Comparison of ENCODE assay signal across 7 mouse cellular contexts in the genomic region with DNA sequence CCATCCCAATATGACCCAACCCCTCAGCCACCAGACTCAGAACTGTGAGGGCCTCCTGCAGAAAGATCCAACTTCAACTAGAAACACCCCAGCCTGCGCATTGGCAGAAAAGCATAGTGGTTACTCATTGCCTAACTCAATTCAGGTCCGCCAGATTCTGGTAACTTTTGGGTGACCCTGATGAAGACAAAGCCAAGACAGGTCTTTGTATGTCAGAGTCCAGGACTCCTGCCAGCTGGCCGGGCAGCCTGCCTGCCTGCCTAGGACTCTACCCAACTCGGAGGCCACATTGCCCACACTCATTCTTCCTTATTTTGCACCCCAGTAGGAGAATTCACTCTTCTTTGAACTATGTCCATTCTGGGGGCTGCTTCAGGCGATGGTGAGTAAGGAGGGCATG. TPM values are rescaled to one million over a fixed set of nuclear protein-coding genes. Genes with fewer than 3 reads are reported as not detected.
A peak's percentile ranks its signal among the peaks of the same experiment; 100 is the strongest.
DNase-seq lines count a peak whose midpoint lies in the region; ATAC-seq and TF ChIP-seq lines count a peak whose summit lies in the region.

A gene (plus strand): TSS at position 178 of the 400 bp plus-strand sequence.

- no peak within 1 kb of the TSS for H3K27ac ChIP-seq in lung, postnatal 0 days (ENCODE audit: low read length)
- H3K27ac ChIP-seq in hindbrain, embryonic 14.5 days, result peak within 1 kb of the TSS; percentile 91
- H3K27ac ChIP-seq in liver, embryonic 11.5 days (ENCODE audit: low read depth, low read length), result no peak within 1 kb of the TSS

- no peaks in the 10 kb centered on the region for H3K9me3 ChIP-seq in lung, postnatal 0 days (ENCODE audit: low read length)
- H3K9me3 ChIP-seq in hindbrain, embryonic 14.5 days (ENCODE audit: control insufficient read depth, low read length), result no peaks in the 10 kb centered on the region
- no peaks in the 10 kb centered on the region for H3K9me3 ChIP-seq in liver, embryonic 11.5 days (ENCODE audit: control insufficient read depth, low read length)

- no peak within 1 kb of the TSS for H3K4me2 ChIP-seq in lung, postnatal 0 days (replicated peaks; ENCODE audit: low read depth, low read length)
- peak within 1 kb of the TSS; percentile 82 for H3K4me2 ChIP-seq in hindbrain, embryonic 14.5 days (replicated peaks)
- H3K4me2 ChIP-seq in liver, embryonic 11.5 days, result peak within 1 kb of the TSS; percentile 57

- ATAC-seq in lung, postnatal 0 days, result no peak
- peak; percentile 42 for ATAC-seq in hindbrain, embryonic 14.5 days (ENCODE audit: low FRiP score)
- ATAC-seq in liver, embryonic 11.5 days (replicated peaks; ENCODE audit: low FRiP score), result no peak
- ATAC-seq in frontal cortex, adult (ENCODE audit: low TSS enrichment), result no peak

- DNase-seq in lung, postnatal 0 days (ENCODE audit: low spot score), result no peak
- no peak for DNase-seq in lung, postnatal 25 days (ENCODE audit: low spot score)
- no peak for DNase-seq in hindbrain, embryonic 14.5 days (ENCODE audit: low spot score)
- DNase-seq in liver, embryonic 11.5 days (ENCODE audit: low spot score), result peak; percentile 33
- no peak for DNase-seq in right cerebral cortex, postnatal 4 days
- DNase-seq in cerebellum, adult 11 months, result no peak

- no peaks in the 10 kb centered on the region for H3K36me3 ChIP-seq in lung, postnatal 0 days (ENCODE audit: insufficient read depth, low read length)
- no peaks in the 10 kb centered on the region for H3K36me3 ChIP-seq in hindbrain, embryonic 14.5 days (replicated peaks; ENCODE audit: control insufficient read depth, insufficient read depth)
- H3K36me3 ChIP-seq in liver, embryonic 11.5 days (ENCODE audit: control insufficient read depth, insufficient read depth, low read length), result no peaks in the 10 kb centered on the region

- WGBS in lung, postnatal 0 days, result 14% methylated on average over 5 of the region's 5 CpGs
- WGBS in hindbrain, embryonic 14.5 days, result 5% methylated on average over 5 of the region's 5 CpGs
- WGBS in liver, embryonic 11.5 days, result 22% methylated on average over 5 of the region's 5 CpGs

- no peak for TF ChIP-seq CTCF in lung, postnatal 0 days (IDR thresholded peaks at IDR 0.05)

- no peak for TF ChIP-seq EP300 in lung, postnatal 0 days (IDR thresholded peaks at IDR 0.05)

- H3K4me3 ChIP-seq in lung, postnatal 0 days (ENCODE audit: low read depth, low read length), result peak within 1 kb of the TSS; percentile 8; the same call in 1 of the 2 replicates
- peak within 1 kb of the TSS; percentile 42 for H3K4me3 ChIP-seq in hindbrain, embryonic 14.5 days (replicated peaks; ENCODE audit: low read length)
- peak within 1 kb of the TSS; percentile 44 for H3K4me3 ChIP-seq in liver, embryonic 11.5 days (ENCODE audit: low read depth, low read length)

- H3K27me3 ChIP-seq in lung, postnatal 0 days (replicated peaks; ENCODE audit: insufficient read depth, low read length), result peaks cover 90% of the 10 kb centered on the region
- peaks cover 97% of the 10 kb centered on the region for H3K27me3 ChIP-seq in hindbrain, embryonic 14.5 days (ENCODE audit: control insufficient read depth, insufficient read depth, low read length)
- H3K27me3 ChIP-seq in liver, embryonic 11.5 days (replicated peaks; ENCODE audit: control insufficient read depth, insufficient read depth, low read length), result peaks cover 98% of the 10 kb centered on the region

- 0 out of 2 replicates have a peak, but pooled peaks cover 3% of the 10 kb centered on the region for H3K4me1 ChIP-seq in lung, postnatal 0 days (ENCODE audit: insufficient read depth, low read depth, low read length)
- peaks cover 14% of the 10 kb centered on the region for H3K4me1 ChIP-seq in hindbrain, embryonic 14.5 days (replicated peaks; ENCODE audit: control insufficient read depth, insufficient read depth, low read length)
- H3K4me1 ChIP-seq in liver, embryonic 11.5 days (replicated peaks; ENCODE audit: control insufficient read depth, insufficient read depth, low read length), result 0 out of 2 replicates have a peak, but pooled peaks cover 2% of the 10 kb centered on the region

- H3K9ac ChIP-seq in lung, postnatal 0 days (replicated peaks; ENCODE audit: low read depth), result no peak within 1 kb of the TSS
- peak within 1 kb of the TSS; percentile 75 for H3K9ac ChIP-seq in hindbrain, embryonic 14.5 days
- no peak within 1 kb of the TSS for H3K9ac ChIP-seq in liver, embryonic 11.5 days (ENCODE audit: low read depth, low read length)

RNA-seq across cellular contexts. Expression of the gene that starts here (rescaled TPM):
- not detected in 2 replicates for polyA plus RNA-seq in lung, postnatal 0 days (2015; fragmentation: Nextera tagmentation; extraction: Ambion mirVana)
- polyA plus RNA-seq in hindbrain, embryonic 14.5 days (2014; fragmentation: Nextera tagmentation; extraction: Ambion mirVana), result 0.82 and 1.3 TPM in 2 replicates
- polyA plus RNA-seq in liver, embryonic 11.5 days (2014; fragmentation: Nextera tagmentation; extraction: Ambion mirVana), result not detected in 2 replicates

Comparison
In these comparisons a context has a peak if more than half of its experiments do, and no peak if none do; other contexts are left out.
1. Peak in DNase-seq, H3K4me3 ChIP-seq and H3K4me2 ChIP-seq in liver, embryonic 11.5 days; RNA of the gene not detected or under 1 TPM.